11 mouse cellular contexts compared by ENCODE assay signal in the genomic region with DNA sequence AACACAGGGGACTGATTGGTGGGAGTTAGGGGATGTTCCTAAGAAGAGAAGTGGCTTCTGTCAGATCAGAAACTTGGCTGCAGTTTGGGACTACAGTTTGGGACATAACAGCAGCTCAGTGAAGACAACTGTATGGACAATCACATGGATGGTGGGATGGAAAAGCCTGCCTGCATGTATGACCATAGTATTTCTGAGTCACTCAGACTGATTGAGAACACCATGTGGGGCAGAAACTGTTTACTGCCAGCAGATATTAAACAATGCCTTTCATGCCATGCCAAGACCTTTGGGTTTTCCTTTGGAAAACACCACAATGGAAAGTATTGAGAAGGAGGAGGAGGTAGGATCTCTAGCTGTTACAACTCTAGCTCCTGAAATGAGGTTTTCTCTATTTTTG.
"Had no signal": no experiment of that assay in that cellular context is flagged by ENCODE, and none has a peak within 500 bp of the region (broad histone marks: within the 10 kb centered on the region; RNA-seq: fewer than 3 reads in every experiment).

No protein-coding gene starts in this region.

- H3K27me3 ChIP-seq: limb, embryonic 13.5 days; liver, embryonic 15.5 days; midbrain, embryonic 13.5 days; neural tube, embryonic 15.5 days had no signal

- H3K9ac ChIP-seq: limb, embryonic 13.5 days; liver, embryonic 15.5 days; midbrain, embryonic 13.5 days; neural tube, embryonic 15.5 days had no signal

- H3K4me3 ChIP-seq: limb, embryonic 13.5 days; liver, embryonic 15.5 days; midbrain, embryonic 13.5 days; neural tube, embryonic 15.5 days had no signal

- H3K4me2 ChIP-seq: limb, embryonic 13.5 days; liver, embryonic 11.5 days; liver, embryonic 15.5 days; midbrain, embryonic 13.5 days; neural tube, embryonic 15.5 days had no signal

- H3K27ac ChIP-seq: limb, embryonic 13.5 days; liver, embryonic 15.5 days; midbrain, embryonic 13.5 days; neural tube, embryonic 15.5 days had no signal

- ATAC-seq: lung, postnatal 0 days; midbrain, embryonic 13.5 days had no signal

- H3K9me3 ChIP-seq: limb, embryonic 13.5 days; liver, embryonic 15.5 days; midbrain, embryonic 13.5 days; neural tube, embryonic 15.5 days had no signal

- DNase-seq: kidney, postnatal 25 days; lung, adult 2 months; lung, postnatal 36 days; right cerebral cortex, postnatal 25 days; thymus, postnatal 36 days had no signal

- H3K36me3 ChIP-seq: limb, embryonic 13.5 days; liver, embryonic 15.5 days; midbrain, embryonic 13.5 days; neural tube, embryonic 15.5 days had no signal

- H3K4me1 ChIP-seq: liver, embryonic 15.5 days; neural tube, embryonic 15.5 days had no signal
